Comparison of ENCODE assay signal across 12 mouse cellular contexts in the genomic region with DNA sequence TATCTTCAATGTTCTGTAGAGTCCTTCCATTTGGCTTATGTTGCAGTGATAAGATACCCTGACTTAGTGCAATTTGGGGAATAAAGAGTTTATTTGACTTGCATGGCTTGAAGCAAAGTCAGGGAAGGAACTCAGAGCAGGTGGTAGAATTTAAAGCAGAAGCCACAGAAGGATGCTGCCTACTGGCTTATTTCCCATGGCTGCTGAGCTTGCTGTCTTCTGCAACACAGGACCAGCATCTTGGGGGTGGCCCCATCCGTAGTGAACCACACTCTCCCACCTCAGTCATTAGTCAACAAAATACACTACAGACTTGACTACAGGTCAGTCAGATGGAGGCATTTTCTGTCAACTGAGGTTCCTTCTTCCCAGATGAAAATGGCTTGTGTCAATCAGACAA.
"Had no signal": no experiment of that assay in that cellular context is flagged by ENCODE, and none has a peak within 500 bp of the region (broad histone marks: within the 10 kb centered on the region; RNA-seq: fewer than 3 reads in every experiment).

No protein-coding gene starts in this region.

- DNase-seq: gastrocnemius, postnatal 14 days; gastrocnemius, postnatal 36 days; heart, adult 11 months; heart, adult 2 months; heart, postnatal 14 days; heart, postnatal 36 days; kidney, adult 11 months; kidney, adult 2 months; kidney, adult 9 months; kidney, postnatal 14 days; kidney, postnatal 36 days; lung, adult 18-20 months had no signal
